Mouse (Mus musculus) forebrain, embryonic 14.5 days (tissue): ENCODE results near the gene Tmem258. TPM values are rescaled to one million over a fixed set of nuclear protein-coding genes. Genes with fewer than 3 reads are reported as not detected.

Source experiments
- ATAC-seq: fragments of 200-750 bp; cut with Nextera tagmentation; 2 replicates; pipeline ENCODE4 v1.8.0; 2017; ENCODE audit warnings: mild to moderate bottlenecking, moderate library complexity
- DNase-seq: peaks from one replicate; pipeline ENCODE4 v3.0.0-alpha.2; 2015; ENCODE audit warnings: low spot score
- H3K27ac ChIP-seq: fragments of 300-500 bp; sonication (generic); 2 replicates; pipeline ENCODE4 v1.5.1; 2014; ENCODE audit warnings: low read depth, mild to moderate bottlenecking, control low read depth, low read length, moderate library complexity
- H3K27me3 ChIP-seq: fragments of 300-500 bp; sonication (generic); replicated peaks from 2 replicates; pipeline ENCODE4 v1.6.1; 2014; ENCODE audit warnings: low read length, control low read depth, mixed read lengths; ENCODE audit not compliant: control insufficient read depth, insufficient read depth
- H3K36me3 ChIP-seq: fragments of 300-500 bp; sonication (generic); 2 replicates; pipeline ENCODE4 v1.6.1; 2014; ENCODE audit warnings: low read length, control low read depth; ENCODE audit not compliant: control insufficient read depth, insufficient read depth
- H3K4me1 ChIP-seq: fragments of 300-500 bp; sonication (generic); 2 replicates; pipeline ENCODE4 v1.6.1; 2014; ENCODE audit warnings: antibody characterized with exemption, low read length, control low read depth; ENCODE audit not compliant: control insufficient read depth, insufficient read depth
- H3K4me2 ChIP-seq: fragments of 300-500 bp; sonication (generic); 2 replicates; pipeline ENCODE4 v1.6.1; 2014; ENCODE audit warnings: mild to moderate bottlenecking, control low read depth, low read length
- H3K4me3 ChIP-seq: fragments of 300-500 bp; sonication (generic); 2 replicates; pipeline ENCODE4 v1.5.1; 2014; ENCODE audit warnings: low read depth, low read length, control low read depth
- H3K9ac ChIP-seq: fragments of 300-500 bp; sonication (generic); 2 replicates; pipeline ENCODE4 v1.6.1; 2014; ENCODE audit warnings: mild to moderate bottlenecking, low read length, control low read depth, moderate library complexity
- H3K9me3 ChIP-seq: fragments of 300-500 bp; sonication (generic); replicated peaks from 2 replicates; pipeline ENCODE4 v1.6.1; 2016; ENCODE audit warnings: low read length, control low read depth, mixed read lengths; ENCODE audit not compliant: control insufficient read depth
- WGBS: fragments of 180-500 bp; shearing (Covaris S2); extraction: QIAGEN DNeasy Blood & Tissue Kit; methylation state at CpG from one replicate; pipeline ENCODE4 v1.1.7; 2014; 5-methylcytosine and 5-hydroxymethylcytosine counted together
- polyA plus RNA-seq: library from polyadenylated mRNA; unstranded; fragments of >200 nt; fragmentation: Nextera tagmentation; extraction: Ambion mirVana; gene quantifications from 2 replicates; pipeline ENCODE4 v1.2.1, GENCODE M21; 2014

The Tmem258 gene
- polyA plus RNA-seq, 1 experiment from 2014 or later, result 505 TPM

DNA sequence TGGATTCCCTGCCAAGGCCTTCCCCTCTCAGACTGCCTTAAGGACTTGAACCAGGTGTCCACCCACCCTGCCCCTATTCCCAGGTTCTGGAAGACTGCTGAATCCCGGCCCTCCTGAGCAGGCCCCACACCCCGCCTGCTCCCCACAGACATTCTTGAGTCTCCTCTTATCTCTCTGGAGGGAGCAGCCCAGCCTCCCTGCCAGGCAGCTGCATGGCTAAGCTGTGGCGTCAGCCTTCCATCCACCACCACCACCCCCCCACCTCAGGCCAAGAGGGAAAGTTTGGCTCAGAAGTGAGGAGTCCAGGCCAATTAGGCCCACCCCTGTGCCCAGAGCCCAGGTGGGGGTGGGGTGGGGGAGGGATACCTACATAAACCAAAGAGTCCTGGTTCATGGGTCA, 34.7 kb downstream of the Tmem258 start:
- Histone ChIP-seq H3K27me3 (peaks cover 11% of the 10 kb centered on the region), H3K4me2 (no peak overlapping the region), H3K9me3 (no peaks in the 10 kb centered on the region), H3K4me3 (no peak overlapping the region), H3K27ac (no peak overlapping the region), H3K4me1 (peaks cover 5% of the 10 kb centered on the region), H3K36me3 (no peaks in the 10 kb centered on the region), H3K9ac (no peak overlapping the region)
- ATAC-seq (no peak), DNase-seq (no peak)
- WGBS, result 55% methylated on average over 3 of the region's 3 CpGs

GRCm38 (mm10) chr19:10239419-10239818, 35.6 kb downstream of the Tmem258 start:
- no peak for ATAC-seq
- no peak overlapping the region for H3K9ac ChIP-seq
- 36% methylated on average over 2 of the region's 2 CpGs for WGBS
- no peak overlapping the region for H3K27ac ChIP-seq
- H3K9me3 ChIP-seq, result no peaks in the 10 kb centered on the region
- DNase-seq, result no peak
- no peak overlapping the region for H3K4me2 ChIP-seq
- H3K4me3 ChIP-seq, result no peak overlapping the region
- H3K4me1 ChIP-seq, result peaks cover 5% of the 10 kb centered on the region
- peaks cover 11% of the 10 kb centered on the region for H3K27me3 ChIP-seq
- no peaks in the 10 kb centered on the region for H3K36me3 ChIP-seq

- Histone ChIP-seq H3K27ac (no peak overlapping the region), H3K9me3 (no peaks in the 10 kb centered on the region), H3K27me3 (peaks cover 11% of the 10 kb centered on the region), H3K4me3 (peak overlapping the region; percentile 34), H3K36me3 (no peaks in the 10 kb centered on the region), H3K9ac (peak overlapping the region; percentile 58), H3K4me1 (peaks cover 5% of the 10 kb centered on the region), H3K4me2 (peak overlapping the region; percentile 70)
- WGBS, result 2% methylated on average over 25 of the region's 26 CpGs
- ATAC-seq (no peak), DNase-seq (peak; percentile 16)
Measured at GRCm38 (mm10) chr19:10239975-10240653, 36.3 kb downstream of the Tmem258 start.

GRCm38 (mm10) chr19:10240654-10241305, 37.0 kb downstream of the Tmem258 start, which contains the start of gene Myrf:
Gene Myrf (minus strand): TSS chr19:10240748.
- DNase-seq (peak; percentile 63), ATAC-seq (peak; percentile 88)
- Histone ChIP-seq H3K36me3 (no peaks in the 10 kb centered on the region), H3K27me3 (peaks cover 11% of the 10 kb centered on the region), H3K9me3 (no peaks in the 10 kb centered on the region), H3K4me2 (peak within 1 kb of the TSS; percentile 70), H3K9ac (peak within 1 kb of the TSS; percentile 58), H3K4me1 (peaks cover 5% of the 10 kb centered on the region), H3K27ac (no peak within 1 kb of the TSS), H3K4me3 (peak within 1 kb of the TSS; percentile 34)
- 7% methylated on average over 43 of the region's 43 CpGs for WGBS

GRCm38 (mm10) chr19:10242916-10243315, 39.1 kb downstream of the Tmem258 start:
- Histone ChIP-seq H3K9me3 (no peaks in the 10 kb centered on the region), H3K36me3 (no peaks in the 10 kb centered on the region; the same call in 1 of the 2 replicates), H3K9ac (no peak overlapping the region), H3K4me3 (no peak overlapping the region), H3K4me2 (no peak overlapping the region), H3K4me1 (peaks cover 5% of the 10 kb centered on the region), H3K27ac (no peak overlapping the region), H3K27me3 (peaks cover 11% of the 10 kb centered on the region)
- ATAC-seq (no peak), DNase-seq (no peak)
- 3% methylated on average over 8 of the region's 8 CpGs for WGBS

DNA sequence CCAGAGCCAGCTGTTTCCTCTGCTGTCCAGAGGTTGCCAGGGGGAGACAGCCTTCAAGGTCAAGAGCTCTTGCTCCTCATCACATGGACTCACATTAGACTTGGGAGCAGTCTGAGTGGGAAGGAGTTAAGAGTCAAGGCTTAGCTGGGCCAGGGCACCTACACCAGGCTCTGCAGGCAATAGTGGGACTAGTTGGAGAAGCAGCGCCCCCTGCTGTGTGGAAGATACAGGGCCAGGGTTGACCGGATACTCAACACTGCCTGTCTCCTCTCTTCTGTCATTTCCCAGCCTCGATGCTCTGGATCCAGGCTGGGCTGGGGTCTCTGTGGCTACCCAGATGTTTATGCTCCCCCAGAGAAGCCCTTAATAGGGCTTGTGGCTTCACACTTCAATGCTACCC, 40.4 kb downstream of the Tmem258 start:
- no peak overlapping the region for H3K9ac ChIP-seq
- peaks cover 11% of the 10 kb centered on the region for H3K27me3 ChIP-seq
- WGBS, result 31% methylated on average over 3 of the region's 3 CpGs
- peaks cover 5% of the 10 kb centered on the region for H3K4me1 ChIP-seq
- H3K4me2 ChIP-seq, result no peak overlapping the region
- ATAC-seq (no peak), DNase-seq (peak; percentile 22)
- no peak overlapping the region for H3K27ac ChIP-seq
- H3K4me3 ChIP-seq, result no peak overlapping the region
- no peaks in the 10 kb centered on the region; the same call in 1 of the 2 replicates for H3K36me3 ChIP-seq
- no peaks in the 10 kb centered on the region for H3K9me3 ChIP-seq

DNA sequence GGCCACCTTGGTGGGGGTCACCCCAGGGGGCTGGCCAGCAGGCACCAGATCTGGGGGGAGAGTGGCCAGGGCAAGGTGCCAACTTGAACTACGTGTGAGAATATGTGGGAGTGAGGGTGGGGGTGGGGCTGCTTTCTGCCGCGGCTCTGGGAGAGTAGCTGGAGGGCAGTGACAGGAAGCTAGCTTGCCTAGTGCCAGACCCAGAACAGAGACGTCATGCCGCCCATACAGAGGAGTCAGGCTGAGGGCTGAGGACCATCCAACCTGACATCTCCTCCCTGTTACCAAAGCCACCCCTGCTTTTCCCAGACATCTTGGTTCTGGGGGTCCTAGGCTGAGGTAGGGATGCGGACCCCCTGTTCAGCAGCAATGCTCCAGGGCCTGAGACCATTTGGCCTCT, 43.4 kb downstream of the Tmem258 start:
- no peak overlapping the region for H3K4me3 ChIP-seq
- WGBS, result 46% methylated on average over 6 of the region's 6 CpGs
- no peaks in the 10 kb centered on the region for H3K9me3 ChIP-seq
- H3K4me2 ChIP-seq, result no peak overlapping the region
- no peaks in the 10 kb centered on the region for H3K4me1 ChIP-seq
- H3K27me3 ChIP-seq, result no peaks in the 10 kb centered on the region
- DNase-seq (no peak), ATAC-seq (no peak)
- H3K27ac ChIP-seq, result no peak overlapping the region
- no peaks in the 10 kb centered on the region; the same call in 1 of the 2 replicates for H3K36me3 ChIP-seq
- H3K9ac ChIP-seq, result no peak overlapping the region

GRCm38 (mm10) chr19:10248128-10248527, 44.3 kb downstream of the Tmem258 start:
- H3K27ac ChIP-seq, result no peak overlapping the region
- no peak for ATAC-seq
- no peak overlapping the region for H3K4me2 ChIP-seq
- no peaks in the 10 kb centered on the region for H3K9me3 ChIP-seq
- no peaks in the 10 kb centered on the region; the same call in 1 of the 2 replicates for H3K36me3 ChIP-seq
- no peaks in the 10 kb centered on the region for H3K4me1 ChIP-seq
- no peaks in the 10 kb centered on the region for H3K27me3 ChIP-seq
- H3K9ac ChIP-seq, result no peak overlapping the region
- DNase-seq, result no peak
- WGBS, result 69% methylated on average over 20 of the region's 20 CpGs
- H3K4me3 ChIP-seq, result no peak overlapping the region
